Mouse (Mus musculus) lung, postnatal 4 days (tissue): Measurements from ENCODE around the gene 2410002F23Rik.
A peak's percentile ranks its signal among the peaks of the same experiment; 100 is the strongest.
"Not testable (repeated sequence)": the region's sequence is repeated elsewhere in the genome, so short reads cannot be mapped to it uniquely, and the experiment has no call there.

Source experiments
- DNase-seq, 2 experiments: peaks; one replicate each; pipeline ENCODE4 v3.0.0; 2021

Gene 2410002F23Rik

GRCm38 (mm10) chr7:44262791-44263643, 16.5 kb downstream of the 2410002F23Rik start:
- DNase-seq, result peak; percentile 87 to 94

GRCm38 (mm10) chr7:44268117-44268516, 21.6 kb downstream of the 2410002F23Rik start:
- no peak for DNase-seq

- no peak for DNase-seq
Observed at GRCm38 (mm10) chr7:44269397-44269796, 22.9 kb downstream of the 2410002F23Rik start.

- no peak for DNase-seq
Observed at GRCm38 (mm10) chr7:44271309-44271708, 24.8 kb downstream of the 2410002F23Rik start.

GRCm38 (mm10) chr7:44272546-44272945, 26.0 kb downstream of the 2410002F23Rik start:
- no peak for DNase-seq

- no peak for DNase-seq
Observed at GRCm38 (mm10) chr7:44273446-44273845, 26.9 kb downstream of the 2410002F23Rik start.

GRCm38 (mm10) chr7:44274096-44274495, 27.6 kb downstream of the 2410002F23Rik start:
- no peak for DNase-seq

- DNase-seq, result no peak
Observed at GRCm38 (mm10) chr7:44275546-44275945, 29.0 kb downstream of the 2410002F23Rik start.

- no peak for DNase-seq
Observed at GRCm38 (mm10) chr7:44276461-44277249, 30.1 kb downstream of the 2410002F23Rik start.

GRCm38 (mm10) chr7:44277250-44277622, 30.7 kb downstream of the 2410002F23Rik start:
- DNase-seq, result peak in 1 of 2 experiments; percentile 32

GRCm38 (mm10) chr7:44280959-44281358, 34.4 kb downstream of the 2410002F23Rik start:
- no peak for DNase-seq

- DNase-seq, result no peak
Observed at GRCm38 (mm10) chr7:44281586-44281985, 35.1 kb downstream of the 2410002F23Rik start.

GRCm38 (mm10) chr7:44287760-44288159, 41.2 kb downstream of the 2410002F23Rik start:
- DNase-seq, result no peak

GRCm38 (mm10) chr7:44290986-44291385, 44.5 kb downstream of the 2410002F23Rik start:
- DNase-seq, result no peak

GRCm38 (mm10) chr7:44291418-44291817, 44.9 kb downstream of the 2410002F23Rik start:
- DNase-seq, result no peak

GRCm38 (mm10) chr7:44297501-44297900, 51.0 kb downstream of the 2410002F23Rik start:
- not testable (repeated sequence) for DNase-seq
